Mouse (Mus musculus) intestine, embryonic 16.5 days (tissue): ENCODE results near the gene Olfr576. TPM values are rescaled to one million over a fixed set of nuclear protein-coding genes. Genes with fewer than 3 reads are reported as not detected.

Source experiments
- ATAC-seq: fragments of 200-750 bp; cut with Nextera tagmentation; 2 replicates; pipeline ENCODE4 v1.8.0; 2017; ENCODE audit warnings: moderate TSS enrichment, moderate library complexity
- H3K27ac ChIP-seq: fragments of 300-500 bp; sonication (generic); 2 replicates; pipeline ENCODE4 v1.5.1; 2014; ENCODE audit warnings: mild to moderate bottlenecking, low read length
- H3K27me3 ChIP-seq: fragments of 300-500 bp; sonication (generic); replicated peaks from 2 replicates; pipeline ENCODE4 v1.6.1; 2014; ENCODE audit warnings: low read length, control low read depth, mixed read lengths; ENCODE audit not compliant: control insufficient read depth, insufficient read depth
- H3K36me3 ChIP-seq: fragments of 300-500 bp; sonication (generic); 2 replicates; pipeline ENCODE4 v1.6.1; 2014; ENCODE audit warnings: low read length, control low read depth; ENCODE audit not compliant: control insufficient read depth, insufficient read depth
- H3K4me1 ChIP-seq: fragments of 300-500 bp; sonication (generic); 2 replicates; pipeline ENCODE4 v1.6.1; 2014; ENCODE audit warnings: low read length, control low read depth, mixed read lengths; ENCODE audit not compliant: control insufficient read depth, insufficient read depth
- H3K4me2 ChIP-seq: fragments of 300-500 bp; sonication (generic); 2 replicates; pipeline ENCODE4 v1.6.1; 2014; ENCODE audit warnings: low read depth, low read length, control low read depth
- H3K4me3 ChIP-seq: fragments of 300-500 bp; sonication (generic); 2 replicates; pipeline ENCODE4 v1.5.1; 2014; ENCODE audit warnings: mild to moderate bottlenecking, low read length
- H3K9ac ChIP-seq: fragments of 300-500 bp; sonication (generic); 2 replicates; pipeline ENCODE4 v1.6.1; 2014; ENCODE audit warnings: low read depth, low read length
- H3K9me3 ChIP-seq: fragments of 300-500 bp; sonication (generic); 2 replicates; pipeline ENCODE4 v1.6.1; 2016; ENCODE audit warnings: low read length, control low read depth; ENCODE audit not compliant: control insufficient read depth
- WGBS: fragments of 180-500 bp; shearing (Covaris S2); extraction: QIAGEN DNeasy Blood & Tissue Kit; methylation state at CpG from one replicate; pipeline ENCODE4 v1.1.7; 2014; 5-methylcytosine and 5-hydroxymethylcytosine counted together
- polyA plus RNA-seq: library from polyadenylated mRNA; unstranded; fragments of >200 nt; fragmentation: Nextera tagmentation; extraction: Ambion mirVana; gene quantifications from 2 replicates; pipeline ENCODE4 v1.2.1, GENCODE M21; 2015

Olfr576 gene
- not detected in 2 replicates for polyA plus RNA-seq

- no peaks in the 10 kb centered on the region for H3K27me3 ChIP-seq
- no peaks in the 10 kb centered on the region for H3K4me1 ChIP-seq
- no peak within 1 kb of the TSS for H3K27ac ChIP-seq
- 18% methylated on average over 2 of the region's 2 CpGs for WGBS
- no peaks in the 10 kb centered on the region for H3K9me3 ChIP-seq
- H3K36me3 ChIP-seq, result no peaks in the 10 kb centered on the region
- no peak within 1 kb of the TSS for H3K9ac ChIP-seq
- no peak within 1 kb of the TSS for H3K4me3 ChIP-seq
- no peak within 1 kb of the TSS for H3K4me2 ChIP-seq
- ATAC-seq, result no peak
Measured at GRCm38 (mm10) chr7:102962360-102962759, at the start of gene Olfr576. Gene Olfr576 (plus strand): TSS chr7:102962660.

- ATAC-seq, result no peak
- Histone ChIP-seq H3K27me3 (no peaks in the 10 kb centered on the region), H3K9me3 (no peaks in the 10 kb centered on the region), H3K36me3 (no peaks in the 10 kb centered on the region), H3K4me2 (no peak overlapping the region), H3K27ac (no peak overlapping the region), H3K9ac (no peak overlapping the region), H3K4me3 (no peak overlapping the region), H3K4me1 (no peaks in the 10 kb centered on the region)
- 17% methylated on average over 1 of the region's 1 CpGs for WGBS
Measured at GRCm38 (mm10) chr7:102915261-102915660, 47.2 kb upstream of the Olfr576 start.

- Histone ChIP-seq H3K9ac (no peak overlapping the region), H3K4me3 (no peak overlapping the region), H3K9me3 (no peaks in the 10 kb centered on the region), H3K27me3 (no peaks in the 10 kb centered on the region), H3K27ac (no peak overlapping the region), H3K4me1 (no peaks in the 10 kb centered on the region), H3K36me3 (no peaks in the 10 kb centered on the region), H3K4me2 (no peak overlapping the region)
- whole genome bisulfite sequencing, result 47% methylated on average over 5 of the region's 5 CpGs
- ATAC-seq, result no peak
Measured at GRCm38 (mm10) chr7:102916405-102916804, 46.1 kb upstream of the Olfr576 start.

- H3K9ac ChIP-seq, result no peak within 1 kb of the TSS
- no peaks in the 10 kb centered on the region for H3K36me3 ChIP-seq
- no peaks in the 10 kb centered on the region for H3K27me3 ChIP-seq
- no peaks in the 10 kb centered on the region for H3K9me3 ChIP-seq
- H3K27ac ChIP-seq, result no peak within 1 kb of the TSS
- H3K4me3 ChIP-seq, result no peak within 1 kb of the TSS
- 55% methylated on average over 4 of the region's 4 CpGs for WGBS
- ATAC-seq, result no peak
- no peaks in the 10 kb centered on the region for H3K4me1 ChIP-seq
- H3K4me2 ChIP-seq, result no peak within 1 kb of the TSS
Measured at GRCm38 (mm10) chr7:102917032-102917875, 45.2 kb upstream of the Olfr576 start, which contains the start of gene Olfr571. Gene Olfr571 (minus strand): TSS chr7:102917536.

DNA sequence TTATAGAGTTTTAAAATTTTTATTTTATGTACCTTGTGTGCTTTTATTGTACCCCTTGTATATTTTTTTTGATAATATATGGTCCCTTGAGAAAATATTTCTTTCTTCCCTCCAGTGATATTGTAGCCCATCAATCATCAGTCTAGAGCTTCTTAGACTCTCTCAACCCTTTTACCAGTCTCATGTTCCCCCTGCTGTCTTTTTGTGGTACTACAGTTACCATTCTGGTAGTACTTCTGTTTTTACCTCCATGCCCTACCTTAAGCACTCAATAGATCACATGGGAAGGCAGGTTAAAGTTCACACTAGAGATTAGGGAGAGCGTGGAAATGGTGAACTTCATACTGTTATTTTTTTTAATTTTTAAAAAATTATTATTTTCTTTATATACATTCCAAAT lies 42.8 kb upstream of the Olfr576 start:
- H3K27ac ChIP-seq, result no peak overlapping the region
- no peaks in the 10 kb centered on the region for H3K36me3 ChIP-seq
- H3K4me2 ChIP-seq, result no peak overlapping the region
- no peaks in the 10 kb centered on the region for H3K4me1 ChIP-seq
- peak; percentile 64 for ATAC-seq
- H3K9ac ChIP-seq, result no peak overlapping the region
- no peaks in the 10 kb centered on the region for H3K27me3 ChIP-seq
- H3K4me3 ChIP-seq, result no peak overlapping the region
- H3K9me3 ChIP-seq, result no peaks in the 10 kb centered on the region
- 8% methylated on average over 1 of the region's 1 CpGs for WGBS

GRCm38 (mm10) chr7:102924109-102924508 lies 38.4 kb upstream of the Olfr576 start, which contains the start of gene Olfr572:
Gene Olfr572 (plus strand): TSS chr7:102924409.
- no peak for ATAC-seq
- H3K9me3 ChIP-seq, result no peaks in the 10 kb centered on the region
- no peak within 1 kb of the TSS for H3K4me3 ChIP-seq
- no peak within 1 kb of the TSS for H3K4me2 ChIP-seq
- H3K4me1 ChIP-seq, result no peaks in the 10 kb centered on the region
- WGBS, result 48% methylated on average over 1 of the region's 1 CpGs
- no peaks in the 10 kb centered on the region for H3K27me3 ChIP-seq
- no peaks in the 10 kb centered on the region for H3K36me3 ChIP-seq
- H3K9ac ChIP-seq, result no peak within 1 kb of the TSS
- no peak within 1 kb of the TSS for H3K27ac ChIP-seq

DNA sequence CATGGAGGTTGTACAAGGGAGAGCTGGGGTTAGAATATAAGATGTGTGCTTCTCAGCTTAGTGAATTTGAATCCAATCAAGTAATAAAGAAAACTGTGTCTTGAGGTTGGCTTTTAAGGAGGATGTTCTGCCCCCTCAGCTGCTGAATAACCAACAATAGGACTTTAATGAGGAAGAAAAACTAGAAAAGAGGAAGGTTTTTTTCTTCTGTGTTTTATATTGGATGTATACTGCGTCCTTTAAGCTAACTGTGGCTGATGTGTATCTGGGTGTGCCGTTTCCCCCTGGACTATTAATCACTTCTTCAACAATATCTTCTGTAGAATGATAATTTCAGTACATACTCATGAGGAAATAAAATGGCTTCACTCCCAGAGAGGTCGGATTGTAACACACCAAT lies 35.4 kb upstream of the Olfr576 start:
- Histone ChIP-seq H3K9ac (no peak overlapping the region), H3K4me3 (no peak overlapping the region), H3K9me3 (no peaks in the 10 kb centered on the region), H3K27me3 (no peaks in the 10 kb centered on the region), H3K27ac (no peak overlapping the region), H3K4me1 (no peaks in the 10 kb centered on the region), H3K36me3 (no peaks in the 10 kb centered on the region), H3K4me2 (no peak overlapping the region)
- ATAC-seq, result no peak
- WGBS, result 65% methylated on average over 3 of the region's 3 CpGs

GRCm38 (mm10) chr7:102942475-102942874 lies 20.0 kb upstream of the Olfr576 start, which contains the start of gene Olfr573-ps1:
Gene Olfr573-ps1 (minus strand): TSS chr7:102942575.
- H3K9me3 ChIP-seq, result no peaks in the 10 kb centered on the region
- H3K4me3 ChIP-seq, result no peak within 1 kb of the TSS
- ATAC-seq, result no peak
- H3K36me3 ChIP-seq, result no peaks in the 10 kb centered on the region
- no peaks in the 10 kb centered on the region for H3K27me3 ChIP-seq
- H3K4me2 ChIP-seq, result no peak within 1 kb of the TSS
- no peak within 1 kb of the TSS for H3K9ac ChIP-seq
- 80% methylated on average over 2 of the region's 2 CpGs for WGBS
- H3K4me1 ChIP-seq, result no peaks in the 10 kb centered on the region
- no peak within 1 kb of the TSS for H3K27ac ChIP-seq

DNA sequence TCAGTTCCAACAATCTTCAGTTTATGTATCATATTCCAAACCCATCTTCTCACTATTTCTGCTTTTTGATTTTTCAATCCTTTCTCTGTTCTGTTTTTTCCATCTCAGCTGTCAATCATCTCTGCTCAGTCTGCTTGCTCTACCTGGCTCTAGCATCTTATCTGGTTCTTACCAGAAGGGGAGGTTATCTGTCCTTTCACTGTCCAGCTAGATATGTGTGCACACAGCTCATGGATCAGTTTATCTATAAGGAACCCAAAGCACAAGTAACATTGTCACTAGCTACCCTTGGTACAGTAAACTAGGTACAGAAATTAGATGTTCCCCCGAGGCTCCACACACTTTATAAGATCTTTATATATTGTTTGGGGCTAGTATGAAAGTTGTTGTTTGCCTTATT lies 19.0 kb upstream of the Olfr576 start:
- 80% methylated on average over 1 of the region's 1 CpGs for WGBS
- Histone ChIP-seq H3K9ac (no peak overlapping the region), H3K4me2 (no peak overlapping the region), H3K27me3 (no peaks in the 10 kb centered on the region), H3K9me3 (no peaks in the 10 kb centered on the region), H3K4me1 (no peaks in the 10 kb centered on the region), H3K4me3 (no peak overlapping the region), H3K36me3 (no peaks in the 10 kb centered on the region), H3K27ac (no peak overlapping the region)
- ATAC-seq, result no peak
